Mouse (Mus musculus) neural tube, embryonic 13.5 days (tissue): ENCODE results near the gene Gm13287. TPM values are rescaled to one million over a fixed set of nuclear protein-coding genes. Genes with fewer than 3 reads are reported as not detected.

Source experiments
- polyA plus RNA-seq: library from polyadenylated mRNA; unstranded; fragments of >200 nt; fragmentation: Nextera tagmentation; extraction: Ambion mirVana; gene quantifications from 2 replicates; pipeline ENCODE4 v1.2.1, GENCODE M21; 2015

The Gm13287 gene
- polyA plus RNA-seq, 1 experiment from 2014 or later: not detected

Other genes starting within 250 kb of the Gm13287 start
- not detected in 2 replicates for gene Ifna15, start 245.0 kb upstream of the Gm13287 start, polyA plus RNA-seq
- gene Ifna14, start 231.5 kb upstream of the Gm13287 start, polyA plus RNA-seq: not detected in 2 replicates
- not detected in 2 replicates for gene Ifna9, start 210.9 kb upstream of the Gm13287 start, polyA plus RNA-seq
- gene Ifna12, start 199.9 kb upstream of the Gm13287 start, polyA plus RNA-seq: not detected in 2 replicates
- not detected in 2 replicates for gene C87499, start 168.8 kb upstream of the Gm13287 start, polyA plus RNA-seq
- not detected in 2 replicates for gene Ifna13, start 158.8 kb upstream of the Gm13287 start, polyA plus RNA-seq
- gene Ifna16, start 126.3 kb upstream of the Gm13287 start, polyA plus RNA-seq: not detected in 2 replicates
- not detected in 2 replicates for gene Ifna2, start 119.3 kb upstream of the Gm13287 start, polyA plus RNA-seq
- not detected in 2 replicates for gene Ifnab, start 111.9 kb upstream of the Gm13287 start, polyA plus RNA-seq
- gene Gm26566, start 81.4 kb upstream of the Gm13287 start, polyA plus RNA-seq: 1.3 and 1.5 TPM in 2 replicates
- gene Klhl9, start 80.8 kb upstream of the Gm13287 start, polyA plus RNA-seq: 126 and 128 TPM in 2 replicates
- gene Gm13271, start 48.4 kb upstream of the Gm13287 start, polyA plus RNA-seq: not detected in 2 replicates
- not detected in 2 replicates for gene Gm13283, start 43.1 kb upstream of the Gm13287 start, polyA plus RNA-seq
- gene Gm13290, start 29.4 kb upstream of the Gm13287 start, polyA plus RNA-seq: not detected in 2 replicates
- not detected in 2 replicates for gene Gm13289, start 26.3 kb upstream of the Gm13287 start, polyA plus RNA-seq
- gene Gm13272, start 23.4 kb upstream of the Gm13287 start, polyA plus RNA-seq: not detected in 2 replicates
- gene Ifnz, start 21.1 kb upstream of the Gm13287 start, polyA plus RNA-seq: not detected in 2 replicates
- gene Gm13276, start 17.5 kb upstream of the Gm13287 start, polyA plus RNA-seq: not detected in 2 replicates
- gene Gm13277, start 14.6 kb upstream of the Gm13287 start, polyA plus RNA-seq: not detected in 2 replicates
- gene Gm13278, start 11.7 kb upstream of the Gm13287 start, polyA plus RNA-seq: not detected in 2 replicates
- not detected in 2 replicates for gene Gm13275, start 8.8 kb upstream of the Gm13287 start, polyA plus RNA-seq
- gene Gm13279, start 5.9 kb upstream of the Gm13287 start, polyA plus RNA-seq: not detected in 2 replicates
- gene Gm13285, start 3.6 kb upstream of the Gm13287 start, polyA plus RNA-seq: 0.32 TPM in 1 of 2 replicates, not detected in the other
- gene Gm13288, start 2.3 kb downstream of the Gm13287 start, polyA plus RNA-seq: not detected in 2 replicates
- gene Ifna7, start 13.0 kb downstream of the Gm13287 start, polyA plus RNA-seq: not detected in 2 replicates
- not detected in 2 replicates for gene Ifna11, start 16.7 kb downstream of the Gm13287 start, polyA plus RNA-seq
- gene Ifna6, start 24.2 kb downstream of the Gm13287 start, polyA plus RNA-seq: not detected in 2 replicates
- gene Ifna5, start 32.3 kb downstream of the Gm13287 start, polyA plus RNA-seq: not detected in 2 replicates
- not detected in 2 replicates for gene Ifna4, start 38.6 kb downstream of the Gm13287 start, polyA plus RNA-seq
- not detected in 2 replicates for gene Ifna1, start 46.8 kb downstream of the Gm13287 start, polyA plus RNA-seq
- not detected in 2 replicates for gene Ifne, start 76.9 kb downstream of the Gm13287 start, polyA plus RNA-seq